Mouse (Mus musculus): ENCODE results near the gene Chil1. TPM values are rescaled to one million over a fixed set of nuclear protein-coding genes. Genes with fewer than 3 reads are reported as not detected.

Chil1 gene
- total RNA-seq, 2 experiments from 2014 or later = 1.1 to 2.0 TPM

DNA sequence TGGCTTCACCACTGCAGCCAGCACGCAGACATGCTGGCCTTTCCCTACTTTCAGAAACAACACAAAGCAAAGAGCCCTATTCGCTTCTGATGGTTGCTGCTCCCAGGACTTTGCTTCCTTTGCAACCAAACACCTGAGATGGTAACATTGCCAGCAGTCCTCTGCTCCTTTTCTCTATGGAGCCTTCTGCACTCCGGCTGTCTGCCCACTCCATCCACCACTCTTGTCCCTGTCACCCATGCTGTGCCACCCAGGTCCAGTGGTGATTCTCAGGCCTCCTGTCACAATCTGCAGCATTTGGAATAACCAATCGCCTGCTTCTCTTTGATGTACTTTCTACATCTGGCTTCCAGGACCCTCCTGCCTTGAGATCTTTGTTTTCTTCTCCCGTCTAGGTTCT lies 43.4 kb downstream of the Chil1 start:
- intact Hi-C loops (cut with DNase I) = no loop called here
- no peak for DNase-seq

DNA sequence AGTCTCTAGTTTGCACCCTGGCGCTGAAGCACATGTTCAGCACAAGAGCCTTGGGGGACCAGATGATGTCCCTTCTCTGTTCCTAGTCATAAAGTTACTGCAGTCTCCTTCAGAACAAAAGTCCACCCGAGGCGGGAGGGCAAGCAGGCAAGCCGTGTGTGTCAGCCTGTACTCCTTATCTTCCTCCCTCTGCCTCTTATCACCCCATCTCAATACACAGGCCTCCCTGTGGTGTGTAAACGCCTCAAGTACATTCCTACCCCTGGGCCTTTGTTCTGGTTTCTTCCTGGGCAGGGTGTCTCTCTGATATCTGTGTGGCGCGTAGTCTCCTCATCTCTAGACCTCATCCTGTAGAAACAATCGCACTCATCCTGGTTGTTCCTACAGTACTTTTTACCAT lies 44.8 kb downstream of the Chil1 start:
- DNase-seq = no peak
- intact Hi-C loops (cut with DNase I) = no loop called here

DNA sequence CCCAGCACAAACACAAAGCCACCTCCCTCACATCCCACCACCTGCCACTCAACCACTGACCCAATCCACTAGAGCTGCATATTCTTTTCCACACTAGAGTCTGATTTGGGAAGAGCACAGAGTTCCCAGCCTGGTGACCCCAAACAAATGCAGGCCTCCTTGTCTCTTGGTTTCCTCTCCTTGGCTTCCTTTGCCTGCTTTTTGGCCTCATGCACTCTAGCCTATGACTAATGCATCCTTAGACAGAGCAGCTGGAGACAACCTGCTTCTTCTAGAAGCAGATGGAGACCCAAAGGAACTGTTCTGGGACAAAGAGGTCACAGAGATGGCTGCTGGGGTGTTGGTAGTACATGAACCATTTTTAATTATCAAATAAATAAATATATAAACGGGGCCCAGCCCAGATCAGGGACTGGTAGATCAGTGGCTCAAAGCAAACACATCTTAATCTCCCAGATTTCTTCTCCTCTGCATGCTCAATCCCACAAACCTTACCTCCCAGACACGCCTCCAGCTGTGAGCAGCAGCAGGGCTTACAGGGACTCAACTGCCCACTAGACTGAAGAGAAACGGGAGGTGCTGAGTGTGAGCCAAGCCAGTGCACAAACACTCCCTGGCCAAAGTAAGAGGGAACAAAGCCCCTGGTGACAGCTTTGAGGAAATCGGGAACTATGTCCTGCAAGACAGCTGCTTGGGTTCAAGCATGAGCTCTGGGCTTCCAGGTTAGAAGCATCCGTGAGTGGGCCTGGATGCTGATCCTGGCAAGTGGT lies 48.0 kb downstream of the Chil1 start:
- intact Hi-C loops (cut with DNase I) = no loop called here
- DNase-seq = no peak

DNA sequence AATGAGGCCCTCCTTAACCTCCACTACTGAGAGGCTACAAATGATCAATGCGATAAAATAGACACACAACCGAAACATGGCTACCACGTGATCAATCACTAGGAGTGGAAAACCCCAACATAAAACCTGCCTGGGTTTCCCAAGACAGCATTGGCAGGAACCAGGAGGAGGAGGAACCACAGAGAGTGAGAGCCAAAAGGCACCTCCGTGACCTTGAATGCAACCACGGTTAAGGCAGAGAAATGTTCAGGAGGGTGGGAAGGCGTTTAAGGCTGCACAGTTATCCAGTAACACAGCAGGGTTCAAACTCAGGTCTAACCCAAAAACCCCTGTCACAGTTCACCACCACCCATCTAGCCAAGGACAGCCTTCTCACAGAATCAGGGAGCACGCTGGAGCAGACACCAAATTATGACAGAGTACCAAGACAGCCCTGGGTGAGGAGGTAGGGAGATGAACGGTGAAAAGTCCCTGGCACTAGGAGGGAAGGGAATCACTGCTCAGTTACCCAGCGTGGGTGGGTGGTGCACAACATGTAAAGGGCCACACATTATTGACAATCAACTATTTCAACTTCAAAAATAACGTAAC lies 48.8 kb downstream of the Chil1 start:
- intact Hi-C loops (cut with DNase I) = no loop called here

DNA sequence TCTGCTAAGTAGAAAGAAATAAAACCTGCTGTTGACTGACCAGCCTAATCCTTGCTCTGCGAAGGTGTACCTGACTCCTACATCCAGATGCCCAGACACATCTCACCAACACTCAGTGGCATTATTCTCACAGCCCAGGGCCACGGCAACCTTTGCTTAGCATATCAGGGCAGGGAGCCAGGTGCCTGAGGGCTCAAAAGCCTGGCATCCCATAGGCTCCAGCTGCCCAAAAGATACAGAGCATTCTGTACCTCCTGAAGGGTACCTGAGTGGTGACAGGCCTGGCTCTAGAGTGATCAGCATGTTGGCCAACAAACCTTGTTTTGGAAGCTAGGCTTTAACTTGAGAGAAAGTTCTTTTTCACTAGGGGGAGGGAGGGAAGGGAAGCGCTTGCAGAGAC lies 49.3 kb downstream of the Chil1 start:
- no peak for DNase-seq
- intact Hi-C loops (cut with DNase I) = no loop called here

More for the DNA sequence above, 48.8 kb downstream of the Chil1 start:
- DNase-seq = no peak

DNA sequence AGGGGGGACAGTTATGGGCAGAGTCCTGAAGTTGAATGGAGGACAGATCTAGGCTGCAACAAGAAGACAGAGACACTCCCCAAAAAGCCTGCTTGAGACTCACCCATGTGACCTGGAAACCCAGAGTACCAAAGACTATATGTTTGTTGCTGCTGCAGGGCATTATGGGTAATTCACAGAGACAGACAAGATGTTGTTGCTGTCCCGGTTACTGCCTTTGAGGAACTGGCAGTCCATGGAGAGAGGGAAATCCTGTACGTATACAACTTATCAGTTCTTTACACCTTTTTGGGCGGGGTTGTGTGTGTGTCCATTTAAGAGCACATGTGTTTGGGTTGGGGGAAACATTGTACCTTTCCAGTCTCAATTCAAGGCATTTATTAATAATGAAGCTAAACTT lies 49.7 kb downstream of the Chil1 start:
- no peak for DNase-seq
- intact Hi-C loops (cut with DNase I) = no loop called here

DNA sequence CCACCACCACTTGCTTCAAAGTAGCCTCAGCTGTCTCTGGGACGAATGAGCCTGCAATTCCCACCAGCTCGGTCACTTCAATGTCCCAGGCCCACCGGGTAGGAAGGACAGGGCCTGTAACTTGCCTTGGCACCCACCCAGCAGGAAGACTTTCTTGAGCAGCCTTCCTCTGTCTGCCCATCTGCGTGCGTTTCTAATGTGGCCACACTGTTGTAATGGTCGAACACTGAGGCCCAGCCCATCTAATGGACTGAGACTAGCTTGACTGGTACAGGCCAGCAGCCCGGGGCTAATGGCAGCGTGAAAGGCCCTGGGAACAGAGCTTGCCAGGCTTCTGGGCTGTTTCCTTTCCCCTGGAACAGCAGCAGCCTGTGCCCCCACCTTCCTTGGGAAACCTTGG lies 50.4 kb downstream of the Chil1 start:
- intact Hi-C loops (cut with DNase I) = no loop called here
- no peak for DNase-seq

DNA sequence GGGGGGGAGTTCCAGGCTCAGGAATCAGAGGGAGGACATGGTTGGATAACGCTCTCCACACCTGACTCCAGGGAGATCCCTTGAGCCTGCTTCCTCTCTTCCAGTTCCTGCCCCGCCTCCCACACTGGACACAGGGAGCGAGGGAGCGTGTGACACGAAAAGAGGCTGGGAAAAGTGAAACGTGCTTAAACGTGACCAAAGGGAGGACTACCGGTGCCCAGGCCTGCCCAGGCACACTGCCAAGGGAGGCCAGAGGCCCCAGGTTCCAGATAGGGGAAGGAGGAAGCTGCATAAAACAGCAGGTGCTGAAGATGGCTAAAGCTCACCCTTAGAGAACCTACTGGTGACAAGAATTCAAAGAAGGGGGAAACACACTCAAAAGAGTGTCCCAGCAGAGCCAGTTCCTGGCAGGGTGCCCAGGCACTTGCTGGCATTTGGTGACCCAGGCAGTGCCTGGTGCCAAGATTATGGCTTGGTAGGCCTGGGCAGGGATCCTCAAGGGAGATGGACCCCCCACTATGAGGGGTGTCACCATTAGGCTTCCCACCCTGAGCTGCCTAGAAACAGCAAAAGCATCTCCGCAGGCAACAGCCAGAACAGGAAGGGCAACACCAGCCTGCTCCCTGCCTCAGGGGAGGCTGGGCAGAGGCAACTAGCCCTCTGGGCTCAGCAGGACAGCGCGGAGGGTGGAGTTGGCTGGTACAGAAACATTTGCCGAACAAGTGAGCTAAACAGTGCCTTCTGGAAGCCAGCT lies 51.0 kb downstream of the Chil1 start:
- peak; percentile 78 for DNase-seq
- intact Hi-C loops (cut with DNase I) = no loop called here

DNA sequence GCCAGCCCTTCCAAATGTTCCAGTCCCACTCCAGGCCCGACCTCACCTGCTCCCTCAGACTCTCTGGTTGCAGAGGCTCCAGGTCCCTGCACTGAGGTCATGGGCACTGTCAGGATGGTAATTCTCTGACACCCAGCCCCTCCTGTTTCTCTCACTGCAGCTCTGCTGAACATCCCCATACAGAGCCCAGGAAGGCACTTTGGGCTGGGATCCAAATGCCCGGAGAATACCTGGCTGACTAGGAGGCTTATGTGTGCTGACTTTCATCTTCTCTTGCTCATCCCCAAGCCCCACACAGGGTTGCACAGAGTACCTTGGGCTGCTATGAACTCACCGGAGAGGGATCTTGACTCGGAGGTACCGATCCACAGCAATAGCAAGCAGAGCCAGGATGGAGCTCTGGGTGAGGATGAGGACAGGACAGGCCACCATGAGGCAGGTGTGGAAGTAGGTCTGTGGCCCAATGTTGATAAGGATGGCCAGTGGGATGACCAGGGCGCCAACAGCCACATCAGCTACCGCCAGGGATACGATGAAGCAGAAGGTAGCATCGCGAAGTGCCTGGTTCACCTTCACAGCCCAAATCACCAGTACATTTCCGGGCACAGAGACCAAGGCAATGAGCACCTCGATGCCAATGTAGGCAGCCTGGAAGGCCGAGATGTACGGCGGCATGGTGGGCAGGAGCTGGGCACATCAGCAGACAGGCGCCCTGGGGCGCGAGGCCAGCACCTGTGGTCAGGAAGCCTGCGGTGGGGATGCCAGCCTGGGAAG lies 51.9 kb downstream of the Chil1 start:
- intact Hi-C loops (cut with DNase I) = no loop called here

DNA sequence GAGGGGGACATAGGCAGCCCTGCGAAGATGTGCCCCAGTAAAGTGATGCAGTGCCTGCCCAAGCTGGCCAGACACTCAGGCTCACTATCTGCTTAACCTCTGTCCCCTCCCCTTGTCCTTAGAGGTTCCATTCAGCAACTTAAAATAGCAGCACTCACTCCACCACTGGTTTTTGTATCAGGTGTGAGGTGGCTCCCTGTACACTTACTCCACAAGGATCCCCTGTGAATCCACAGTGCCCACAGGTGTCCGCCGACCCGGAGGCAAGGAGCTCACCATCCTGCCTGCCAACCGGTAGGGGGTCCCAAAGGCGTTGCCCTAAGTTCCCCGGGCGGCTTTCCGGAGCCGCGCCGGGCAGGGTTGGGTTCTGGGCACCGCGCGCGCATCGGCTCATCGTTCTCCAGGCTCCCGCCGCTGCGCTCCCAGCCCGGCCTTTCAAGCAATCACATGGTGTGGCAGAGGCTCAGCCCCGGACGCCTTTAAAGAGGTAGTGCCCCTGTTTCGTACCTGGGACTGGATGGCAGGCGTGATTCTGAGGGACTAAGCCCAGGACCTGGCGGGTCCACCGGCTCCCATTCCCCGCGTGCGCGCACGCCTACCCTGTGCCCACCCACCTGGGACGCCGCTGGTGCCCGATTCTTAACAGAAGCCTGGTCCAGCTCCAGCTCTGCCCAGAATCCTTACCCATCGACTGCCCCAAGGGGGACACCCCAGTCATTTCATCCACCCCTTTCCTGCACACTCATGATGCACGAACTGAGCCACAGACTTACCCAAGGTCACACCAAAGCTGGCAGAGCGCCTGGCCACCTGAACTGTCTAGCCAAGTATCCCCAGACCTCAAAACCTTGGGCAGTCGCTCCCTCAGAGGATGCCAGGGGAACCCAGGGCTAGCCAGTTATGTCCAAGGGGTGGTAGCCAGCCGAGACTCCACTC lies 52.7 kb downstream of the Chil1 start:
- peak; percentile 54 for DNase-seq
- intact Hi-C loops (cut with DNase I) = no loop called here

More for the DNA sequence above, 51.9 kb downstream of the Chil1 start:
- DNase-seq = no peak

DNA sequence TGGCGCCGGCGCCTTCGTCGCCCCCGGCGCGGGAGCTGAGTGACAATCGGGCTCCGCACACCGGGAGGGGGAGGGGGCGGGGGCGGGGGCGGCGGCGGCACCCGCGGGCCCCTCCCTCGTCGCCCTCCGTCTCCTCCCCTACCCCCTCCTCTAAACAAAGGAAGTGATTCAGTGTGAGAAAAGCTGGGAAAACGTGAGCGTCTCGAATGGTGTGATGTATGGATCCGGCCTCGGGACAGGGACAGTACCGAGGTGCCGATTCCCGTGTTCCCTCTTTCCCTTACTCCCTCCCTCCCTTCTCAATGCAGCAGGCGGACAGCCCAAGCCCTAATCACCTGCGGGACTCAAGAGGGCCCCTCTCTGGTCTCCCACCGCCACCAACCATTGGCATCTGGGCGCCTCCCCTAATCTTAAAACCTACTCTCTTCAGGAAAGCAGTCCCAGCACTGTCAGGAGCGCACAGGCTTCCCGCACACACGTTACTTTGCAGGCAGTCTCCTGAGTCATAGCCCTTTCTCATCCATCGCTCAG lies 53.5 kb downstream of the Chil1 start, which contains the start of gene Adora1:
Gene Adora1 (minus strand): TSS at position 41 of the 531 bp plus-strand sequence.
- no peak for DNase-seq
- intact Hi-C loops (cut with DNase I) = no loop called here

DNA sequence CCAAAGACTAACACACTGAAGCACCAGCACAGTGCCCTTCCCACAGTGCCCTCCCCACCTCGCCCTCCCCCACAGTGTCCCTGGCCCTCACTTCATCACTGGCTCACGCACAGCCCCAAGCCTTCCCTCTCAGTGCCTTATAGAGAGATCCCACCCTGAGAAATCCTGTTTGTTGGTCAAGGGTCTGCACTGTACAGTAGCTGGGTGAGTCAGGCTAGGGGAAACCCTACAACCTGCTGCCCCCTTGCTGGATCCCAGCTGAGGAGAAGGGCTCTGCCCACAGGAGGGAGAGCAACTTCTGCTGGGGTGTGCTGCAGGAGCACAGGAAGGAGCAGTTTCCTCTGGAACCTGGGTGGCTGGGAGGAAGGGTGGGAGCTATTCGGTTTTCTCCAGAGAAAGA lies 54.2 kb downstream of the Chil1 start:
- intact Hi-C loops (cut with DNase I) = no loop called here

DNA sequence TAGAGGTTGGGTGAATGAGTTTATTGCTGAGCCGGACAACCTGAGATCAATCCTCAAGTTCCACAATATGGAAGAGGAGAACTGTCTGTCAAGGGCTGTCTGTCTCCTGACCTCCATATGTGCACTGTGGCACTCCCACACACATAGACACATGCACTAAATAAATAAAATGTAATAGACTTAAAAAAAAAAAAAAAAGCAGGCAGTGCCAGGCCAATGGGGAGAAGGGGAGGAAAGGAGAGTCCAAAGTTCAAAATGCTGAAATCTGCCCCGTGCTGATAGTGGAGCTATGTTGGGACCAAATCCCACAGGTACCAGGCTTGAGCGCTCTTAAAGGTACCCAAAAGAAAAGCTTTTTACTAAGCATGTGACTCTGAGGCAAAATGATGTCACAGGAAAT lies 55.5 kb downstream of the Chil1 start:
- intact Hi-C loops (cut with DNase I) = no loop called here
- no peak for DNase-seq

More for the DNA sequence above, 54.2 kb downstream of the Chil1 start:
- DNase-seq = no peak

Other genes starting within 250 kb of the Chil1 start
- gene Fmod, start 144.9 kb upstream of the Chil1 start, total RNA-seq (2021) = 10 to 100 TPM; 19.0 to 20.0 TPM
- gene Btg2, start 103.1 kb upstream of the Chil1 start, total RNA-seq (2021) = 1 to 10 TPM; 7.9 to 8.1 TPM
- under 1 TPM; 0.48 to 0.54 TPM for gene Chit1, start 70.9 kb upstream of the Chil1 start, total RNA-seq (2021)
- gene Mybph, start 11.3 kb downstream of the Chil1 start, total RNA-seq (2021) = under 1 TPM in 1 of 2 experiments, not detected in 1; 0.18 TPM
- gene Adora1, start 53.3 kb downstream of the Chil1 start, total RNA-seq (2021) = 10 to 100 TPM; 75.5 to 76.4 TPM
- gene Myog, start 107.8 kb downstream of the Chil1 start, total RNA-seq (2021) = not detected
- gene Ppfia4, start 150.8 kb downstream of the Chil1 start, total RNA-seq (2021) = 10 to 100 TPM; 62.6 to 72.1 TPM
- gene Tmem183a, start 179.8 kb downstream of the Chil1 start, total RNA-seq (2021) = 100 to 1,000 TPM; 110 to 122 TPM
- gene 4933406M09Rik, start 203.8 kb downstream of the Chil1 start, total RNA-seq (2021) = not detected
- gene Cyb5r1, start 223.4 kb downstream of the Chil1 start, total RNA-seq (2021) = 10 to 100 TPM; 13.1 to 18.5 TPM
- gene Adipor1, start 233.2 kb downstream of the Chil1 start, total RNA-seq (2021) = 10 to 100 TPM; 55.4 to 57.5 TPM

Measured in left cerebral cortex, postnatal 4 days (tissue).